Mouse (Mus musculus): Measurements from ENCODE around the gene Chrnb2. TPM values are rescaled to one million over a fixed set of nuclear protein-coding genes. Genes with fewer than 3 reads are reported as not detected.
"Not testable (repeated sequence)": the region's sequence is repeated elsewhere in the genome, so short reads cannot be mapped to it uniquely, and the experiment has no call there.

The Chrnb2 gene
- polyA plus RNA-seq, 1 experiment from 2014 or later: 26.8 TPM

DNA sequence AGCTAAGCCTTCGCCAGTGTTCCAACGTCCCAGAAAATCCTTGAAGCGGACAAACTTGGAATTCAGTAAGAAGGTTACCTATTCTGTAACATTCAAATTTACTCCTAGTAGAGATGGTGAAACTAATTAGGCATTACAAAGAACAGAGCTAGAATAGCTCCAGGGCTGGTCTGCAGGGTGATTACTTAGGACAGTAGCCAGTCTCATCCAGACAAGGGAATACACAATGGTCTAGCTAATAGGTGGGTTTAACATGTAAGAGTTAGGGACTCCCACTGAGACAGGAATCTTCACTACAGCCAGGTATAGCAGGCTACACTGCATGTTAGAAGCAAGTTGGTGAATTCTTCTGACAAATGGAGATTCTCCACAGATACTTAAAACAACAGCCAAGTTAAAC lies 35.6 kb upstream of the Chrnb2 start:
- H3K4me3 ChIP-seq; H3K27me3 ChIP-seq; ATAC-seq (ENCODE audit: low FRiP score); H3K9me3 ChIP-seq (replicated peaks); H3K36me3 ChIP-seq; H3K4me1 ChIP-seq; H3K4me2 ChIP-seq (replicated peaks); H3K9ac ChIP-seq; H3K27ac ChIP-seq: not testable (repeated sequence)
- 31% methylated on average over 3 of the region's 3 CpGs for WGBS

DNA sequence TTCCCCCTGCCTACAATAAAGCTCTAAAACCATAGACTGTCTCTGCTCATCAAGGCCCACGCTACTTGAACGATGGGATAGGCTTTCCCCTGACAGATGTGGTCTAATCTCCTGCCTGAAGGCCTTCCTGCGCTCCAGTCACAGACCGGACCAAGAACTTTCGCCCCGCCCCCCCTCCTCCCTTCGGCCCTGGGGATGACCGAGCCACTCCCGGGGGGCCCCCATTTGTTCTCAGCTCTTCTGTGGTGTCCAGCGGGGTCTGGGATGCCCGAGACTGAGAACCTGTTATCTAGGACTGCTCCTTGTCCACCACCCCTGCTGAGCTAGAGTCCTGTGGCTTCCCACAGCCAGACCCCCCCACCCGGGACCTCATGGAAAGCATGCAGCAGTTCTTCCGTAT lies 35.0 kb upstream of the Chrnb2 start:
- Histone ChIP-seq H3K9ac (no peak overlapping the region), H3K27ac (no peak overlapping the region), H3K4me2 (replicated peaks) (peak overlapping the region; percentile 32), H3K4me1 (0 out of 2 replicates have a peak, but pooled peaks cover 3% of the 10 kb centered on the region), H3K27me3 (no peaks in the 10 kb centered on the region), H3K9me3 (replicated peaks) (no peaks in the 10 kb centered on the region), H3K36me3 (no peaks in the 10 kb centered on the region), H3K4me3 (no peak overlapping the region)
- 7% methylated on average over 13 of the region's 13 CpGs for WGBS
- ATAC-seq (ENCODE audit: low FRiP score): no peak

GRCm38 (mm10) chr3:89798518-89798917 lies 34.1 kb upstream of the Chrnb2 start:
- 81% methylated on average over 3 of the region's 3 CpGs for WGBS
- Histone ChIP-seq H3K27ac (no peak overlapping the region), H3K9ac (no peak overlapping the region), H3K4me2 (replicated peaks) (no peak overlapping the region), H3K4me3 (no peak overlapping the region), H3K4me1 (0 out of 2 replicates have a peak, but pooled peaks cover 3% of the 10 kb centered on the region), H3K27me3 (no peaks in the 10 kb centered on the region), H3K9me3 (replicated peaks) (no peaks in the 10 kb centered on the region), H3K36me3 (no peaks in the 10 kb centered on the region)
- ATAC-seq (ENCODE audit: low FRiP score): no peak

DNA sequence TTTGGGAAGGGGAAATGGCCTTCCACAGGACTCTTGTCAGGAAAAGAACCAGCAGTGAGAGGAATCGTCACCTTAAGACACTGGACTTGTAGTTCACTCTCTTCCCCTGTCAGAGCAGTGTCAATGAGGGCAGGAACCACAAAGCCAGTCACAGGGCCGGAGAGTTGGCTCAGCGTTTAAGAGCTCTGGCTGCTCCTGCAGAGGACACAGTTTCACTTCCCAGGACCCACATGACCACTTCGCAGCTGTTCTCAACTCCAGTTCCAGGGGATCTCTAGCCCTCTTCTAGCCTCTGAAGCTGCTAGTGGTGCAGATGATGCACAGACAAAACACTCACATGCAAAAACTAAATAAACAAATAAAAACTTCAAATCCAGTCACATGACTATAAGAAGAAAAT lies 31.9 kb upstream of the Chrnb2 start:
- 51% methylated on average over 4 of the region's 4 CpGs for WGBS
- no peak overlapping the region for H3K4me3 ChIP-seq

DNA sequence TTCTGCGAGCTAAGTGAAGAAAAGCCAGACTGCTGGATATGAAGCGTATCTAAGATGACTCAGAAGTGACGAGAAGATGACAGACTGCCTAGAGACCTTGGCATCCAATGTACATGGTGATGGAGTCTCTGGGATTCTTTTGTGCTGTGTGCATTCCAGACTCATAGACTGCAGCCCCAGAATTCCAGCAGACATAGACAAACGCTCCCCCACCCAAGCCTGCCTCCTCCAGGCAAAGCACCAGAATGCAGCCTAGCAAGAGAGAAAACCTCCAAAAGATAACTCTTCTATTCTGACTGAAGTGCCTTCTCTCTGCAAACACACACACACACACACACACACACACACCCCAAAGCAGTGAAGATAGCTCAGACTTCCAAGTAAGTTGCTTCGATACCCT lies 31.3 kb upstream of the Chrnb2 start:
- 81% methylated on average over 5 of the region's 5 CpGs for WGBS
- Histone ChIP-seq H3K4me1 (0 out of 2 replicates have a peak, but pooled peaks cover 3% of the 10 kb centered on the region), H3K4me3 (no peak overlapping the region), H3K36me3 (no peaks in the 10 kb centered on the region), H3K4me2 (replicated peaks) (no peak overlapping the region), H3K27me3 (no peaks in the 10 kb centered on the region), H3K27ac (no peak overlapping the region), H3K9ac (no peak overlapping the region), H3K9me3 (replicated peaks) (no peaks in the 10 kb centered on the region)
- ATAC-seq (ENCODE audit: low FRiP score): no peak

More for the DNA sequence above, 31.9 kb upstream of the Chrnb2 start:
- H3K9me3 ChIP-seq (replicated peaks): no peaks in the 10 kb centered on the region
- no peak overlapping the region for H3K9ac ChIP-seq
- no peaks in the 10 kb centered on the region for H3K36me3 ChIP-seq
- no peak overlapping the region for H3K27ac ChIP-seq
- H3K4me2 ChIP-seq (replicated peaks): no peak overlapping the region
- no peaks in the 10 kb centered on the region for H3K27me3 ChIP-seq
- ATAC-seq (ENCODE audit: low FRiP score): no peak
- H3K4me1 ChIP-seq: 0 out of 2 replicates have a peak, but pooled peaks cover 3% of the 10 kb centered on the region

DNA sequence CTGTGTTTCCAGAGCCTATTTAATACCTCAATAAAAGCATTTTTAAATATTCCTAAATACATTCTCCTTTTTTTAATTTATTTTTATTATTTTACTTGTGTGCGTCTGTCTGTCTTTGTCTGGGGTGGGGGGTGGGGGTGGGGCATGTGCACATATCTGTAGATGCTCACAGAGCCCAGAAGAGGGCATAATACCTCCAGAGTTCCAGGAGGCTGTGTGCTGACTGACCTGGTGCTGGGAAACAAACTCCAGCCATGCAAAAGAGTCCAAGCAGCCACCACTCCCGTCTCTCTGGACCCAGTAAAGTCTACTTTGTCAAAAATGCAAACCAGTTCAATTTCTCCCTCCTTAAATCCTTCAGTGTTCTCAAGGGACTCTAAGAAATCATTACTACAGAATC lies 30.2 kb upstream of the Chrnb2 start:
- 60% methylated on average over 2 of the region's 2 CpGs for WGBS
- Histone ChIP-seq H3K36me3 (no peaks in the 10 kb centered on the region), H3K4me3 (no peak overlapping the region), H3K9me3 (replicated peaks) (no peaks in the 10 kb centered on the region), H3K4me1 (0 out of 2 replicates have a peak, but pooled peaks cover 2% of the 10 kb centered on the region), H3K27ac (no peak overlapping the region), H3K4me2 (replicated peaks) (no peak overlapping the region), H3K9ac (no peak overlapping the region), H3K27me3 (no peaks in the 10 kb centered on the region)
- no peak for ATAC-seq (ENCODE audit: low FRiP score)

DNA sequence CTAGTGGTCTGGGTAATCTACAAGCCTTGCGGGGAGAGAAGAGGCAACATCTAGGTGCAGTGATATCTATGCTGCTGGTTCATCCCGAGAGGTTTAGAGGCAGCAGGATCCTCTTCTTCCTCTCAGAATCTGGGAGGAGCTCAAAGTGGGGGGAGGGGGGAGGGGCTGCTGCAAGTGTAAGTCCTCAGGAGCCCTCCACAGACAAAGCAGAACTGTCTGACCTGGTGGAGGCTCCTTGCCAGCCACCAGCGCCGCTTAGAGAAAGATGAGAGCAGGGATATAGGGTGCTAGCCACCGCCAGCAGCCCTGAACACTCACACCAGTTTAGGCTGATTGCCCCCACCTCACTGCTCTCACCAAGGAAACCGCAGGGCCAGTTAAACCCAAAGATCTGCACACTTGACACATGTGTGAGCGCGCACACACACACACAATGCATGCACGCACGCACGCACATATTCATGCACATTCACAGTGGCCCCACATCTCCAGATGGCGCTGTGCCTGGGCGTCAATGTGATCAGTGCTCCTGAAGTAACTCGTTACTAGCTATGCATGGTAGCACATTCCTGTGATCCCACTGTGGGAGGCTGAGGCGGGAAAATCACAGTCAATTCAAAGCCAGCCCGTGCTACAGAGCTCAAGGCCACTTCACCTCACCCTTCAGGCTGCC lies 24.4 kb upstream of the Chrnb2 start:
- no peak overlapping the region for H3K9ac ChIP-seq
- no peak for ATAC-seq (ENCODE audit: low FRiP score)
- H3K4me3 ChIP-seq: no peak overlapping the region
- 76% methylated on average over 16 of the region's 16 CpGs for WGBS
- H3K4me2 ChIP-seq (replicated peaks): no peak overlapping the region
- no peaks in the 10 kb centered on the region for H3K4me1 ChIP-seq
- H3K9me3 ChIP-seq (replicated peaks): no peaks in the 10 kb centered on the region
- H3K27me3 ChIP-seq: no peaks in the 10 kb centered on the region
- no peak overlapping the region for H3K27ac ChIP-seq
- H3K36me3 ChIP-seq: 0 out of 2 replicates have a peak, but pooled peaks cover under 1% of the 10 kb centered on the region

GRCm38 (mm10) chr3:89786275-89786674 lies 21.8 kb upstream of the Chrnb2 start:
- no peak overlapping the region for H3K4me2 ChIP-seq (replicated peaks)
- H3K4me1 ChIP-seq: no peaks in the 10 kb centered on the region
- no peak overlapping the region for H3K9ac ChIP-seq
- no peak overlapping the region for H3K27ac ChIP-seq
- no peaks in the 10 kb centered on the region for H3K9me3 ChIP-seq (replicated peaks)
- H3K27me3 ChIP-seq: no peaks in the 10 kb centered on the region
- no peak overlapping the region for H3K4me3 ChIP-seq
- no peak for ATAC-seq (ENCODE audit: low FRiP score)
- H3K36me3 ChIP-seq: peaks cover 26% of the 10 kb centered on the region
- 70% methylated on average over 6 of the region's 6 CpGs for WGBS

DNA sequence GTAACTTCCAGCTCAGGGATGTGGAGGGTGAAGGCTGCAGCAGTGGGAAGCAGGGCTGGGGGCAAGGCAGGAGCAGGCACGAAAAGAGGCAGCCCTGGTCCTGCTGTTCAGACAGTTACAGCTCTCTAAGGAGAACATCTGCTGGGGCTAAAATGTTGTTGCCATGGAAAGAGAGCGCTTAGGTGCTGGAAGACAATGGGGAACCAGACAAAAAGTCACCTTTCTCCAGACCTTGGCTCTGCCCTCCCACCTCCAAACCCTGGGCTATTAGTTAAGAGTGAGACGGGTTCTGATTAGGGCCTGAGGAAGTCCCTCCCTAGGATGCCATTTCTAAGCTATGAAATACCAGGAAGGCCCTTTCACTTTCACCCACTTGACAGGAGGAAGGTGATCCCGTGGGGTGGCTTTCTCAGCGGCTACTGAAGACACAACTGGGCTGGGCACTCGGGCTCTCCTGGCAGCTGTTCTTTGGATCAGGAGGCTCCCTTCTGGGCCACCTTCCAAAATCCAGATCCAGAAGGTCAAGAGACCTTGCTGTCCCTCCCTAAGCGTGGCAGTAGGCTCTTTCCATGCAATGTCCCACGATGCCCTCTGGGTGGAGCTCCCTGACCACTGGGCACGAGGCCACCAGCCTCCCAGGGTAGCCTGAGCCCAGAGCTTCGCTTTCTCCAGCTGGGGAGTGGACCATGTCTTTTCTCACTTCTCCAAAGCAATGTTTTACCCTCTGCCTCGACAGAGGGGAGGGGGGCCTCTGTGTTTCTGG lies 20.7 kb upstream of the Chrnb2 start:
- H3K27ac ChIP-seq: no peak overlapping the region

GRCm38 (mm10) chr3:89781640-89782039 lies 17.2 kb upstream of the Chrnb2 start:
- Histone ChIP-seq H3K4me2 (replicated peaks) (no peak overlapping the region), H3K9me3 (replicated peaks) (no peaks in the 10 kb centered on the region), H3K36me3 (peaks cover 71% of the 10 kb centered on the region), H3K27me3 (no peaks in the 10 kb centered on the region), H3K27ac (no peak overlapping the region), H3K4me1 (no peaks in the 10 kb centered on the region), H3K4me3 (no peak overlapping the region), H3K9ac (no peak overlapping the region)
- no peak for ATAC-seq (ENCODE audit: low FRiP score)
- WGBS: 91% methylated on average over 5 of the region's 5 CpGs

More for the DNA sequence above, 20.7 kb upstream of the Chrnb2 start:
- no peak overlapping the region for H3K9ac ChIP-seq
- 26% methylated on average over 11 of the region's 11 CpGs for WGBS
- no peak for ATAC-seq (ENCODE audit: low FRiP score)
- peaks cover 37% of the 10 kb centered on the region for H3K36me3 ChIP-seq
- no peaks in the 10 kb centered on the region for H3K4me1 ChIP-seq
- H3K9me3 ChIP-seq (replicated peaks): no peaks in the 10 kb centered on the region
- H3K4me3 ChIP-seq: no peak overlapping the region
- no peaks in the 10 kb centered on the region for H3K27me3 ChIP-seq
- H3K4me2 ChIP-seq (replicated peaks): no peak overlapping the region

- H3K9ac ChIP-seq: no peak overlapping the region
Measured at GRCm38 (mm10) chr3:89780102-89780501, 15.7 kb upstream of the Chrnb2 start.

DNA sequence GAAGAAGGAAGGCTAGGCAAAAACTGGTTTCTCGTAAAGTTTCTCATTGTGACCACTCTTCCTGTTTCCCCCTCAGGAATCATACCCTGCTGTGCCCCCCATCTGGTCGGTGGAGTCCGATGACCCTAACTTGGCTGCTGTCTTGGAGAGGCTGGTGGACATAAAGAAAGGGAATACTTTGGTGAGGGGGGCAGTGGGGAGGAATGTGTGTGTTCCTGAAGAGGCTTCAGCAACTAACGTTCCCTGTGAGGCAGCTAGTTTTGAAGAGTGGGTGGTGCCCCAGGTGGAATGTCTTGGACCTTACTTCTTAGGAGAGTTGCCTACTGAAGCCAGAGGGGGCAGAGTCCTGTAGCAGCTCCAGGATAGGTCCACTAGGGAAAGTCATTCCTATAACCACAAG lies 11.6 kb upstream of the Chrnb2 start:
- H3K9me3 ChIP-seq (replicated peaks): no peaks in the 10 kb centered on the region
- peaks cover 32% of the 10 kb centered on the region for H3K4me1 ChIP-seq
- H3K4me3 ChIP-seq: no peak overlapping the region
- no peak for ATAC-seq (ENCODE audit: low FRiP score)
- H3K36me3 ChIP-seq: peaks cover 46% of the 10 kb centered on the region
- no peak overlapping the region for H3K4me2 ChIP-seq (replicated peaks)
- no peak overlapping the region for H3K9ac ChIP-seq
- 73% methylated on average over 4 of the region's 4 CpGs for WGBS
- H3K27me3 ChIP-seq: no peaks in the 10 kb centered on the region
- H3K27ac ChIP-seq: no peak overlapping the region

More at GRCm38 (mm10) chr3:89780102-89780501, 15.7 kb upstream of the Chrnb2 start:
- Histone ChIP-seq H3K27me3 (no peaks in the 10 kb centered on the region), H3K9me3 (replicated peaks) (no peaks in the 10 kb centered on the region), H3K4me3 (no peak overlapping the region), H3K4me1 (peaks cover 9% of the 10 kb centered on the region), H3K4me2 (replicated peaks) (no peak overlapping the region), H3K27ac (no peak overlapping the region), H3K36me3 (peaks cover 75% of the 10 kb centered on the region)
- WGBS: 88% methylated on average over 4 of the region's 4 CpGs
- no peak for ATAC-seq (ENCODE audit: low FRiP score)
